19 mouse cellular contexts compared by ENCODE assay signal in genomic region chr1:155801014-155801991, GRCm38 (mm10). TPM values are rescaled to one million over a fixed set of nuclear protein-coding genes. Genes with fewer than 3 reads are reported as not detected.
DNase-seq lines count a peak whose midpoint lies in the region; ATAC-seq and TF ChIP-seq lines count a peak whose summit lies in the region.
"Had no signal": no experiment of that assay in that cellular context is flagged by ENCODE, and none has a peak within 500 bp of the region (broad histone marks: within the 10 kb centered on the region; RNA-seq: fewer than 3 reads in every experiment).

No protein-coding gene starts in this region.

- no peak overlapping the region for H3K4me2 ChIP-seq in hindbrain, postnatal 0 days (ENCODE audit: low read depth, low read length)
- H3K4me2 ChIP-seq in hindbrain, embryonic 13.5 days: no peak overlapping the region
- H3K4me2 ChIP-seq in intestine, embryonic 16.5 days (ENCODE audit: low read depth, low read length): no peak overlapping the region
- H3K4me2 ChIP-seq: midbrain, embryonic 11.5 days had no signal

- H3K36me3 ChIP-seq in hindbrain, postnatal 0 days (ENCODE audit: insufficient read depth, low read length): peaks cover 5% of the 10 kb centered on the region; the same call in 1 of the 2 replicates
- H3K36me3 ChIP-seq in hindbrain, embryonic 13.5 days: peaks cover 29% of the 10 kb centered on the region
- H3K36me3 ChIP-seq in intestine, embryonic 16.5 days (ENCODE audit: control insufficient read depth, insufficient read depth, low read length): no peaks in the 10 kb centered on the region; the same call in 1 of the 2 replicates
- peaks cover 34% of the 10 kb centered on the region for H3K36me3 ChIP-seq in embryonic facial prominence, embryonic 10.5 days (replicated peaks)
- H3K36me3 ChIP-seq: G1E had no signal

- H3K9ac ChIP-seq in hindbrain, postnatal 0 days (replicated peaks; ENCODE audit: low read length): no peak overlapping the region
- no peak overlapping the region for H3K9ac ChIP-seq in hindbrain, embryonic 13.5 days
- H3K9ac ChIP-seq in intestine, embryonic 16.5 days (ENCODE audit: low read depth, low read length): no peak overlapping the region
- H3K9ac ChIP-seq: liver, embryonic 14.5 days had no signal

- H3K27ac ChIP-seq in hindbrain, postnatal 0 days: no peak overlapping the region
- no peak overlapping the region; the same call in 1 of the 2 replicates for H3K27ac ChIP-seq in hindbrain, embryonic 13.5 days
- peak overlapping the region; percentile 41; the same call in 1 of the 2 replicates for H3K27ac ChIP-seq in intestine, embryonic 16.5 days (ENCODE audit: low read length)
- no peak overlapping the region for H3K27ac ChIP-seq in embryonic facial prominence, embryonic 10.5 days (replicated peaks)
- H3K27ac ChIP-seq: forebrain, embryonic 10.5 days; heart, embryonic 10.5 days; liver, embryonic 14.5 days had no signal

- DNase-seq in hindbrain, postnatal 0 days (ENCODE audit: low spot score): peak; percentile 11
- peak; percentile 91 for DNase-seq in brain, adult 2 months (ENCODE audit: low read depth, low spot score)
- DNase-seq in cerebellum, adult 9-10 months: peak; percentile 87
- no peak for DNase-seq in adrenal gland, adult (ENCODE audit: inconsistent age in 2 of 2, low spot score in 1 of 2)
- DNase-seq in embryonic facial prominence, embryonic 10.5 days (ENCODE audit: low spot score): no peak
- DNase-seq: adrenal gland, postnatal 14 days; B cell, adult 2 months; heart, postnatal 36 days; kidney, adult 18-20 months; right cerebral cortex, postnatal 14 days had no signal

- no peaks in the 10 kb centered on the region for H3K27me3 ChIP-seq in hindbrain, postnatal 0 days (ENCODE audit: insufficient read depth, low read length)
- no peaks in the 10 kb centered on the region for H3K27me3 ChIP-seq in hindbrain, embryonic 13.5 days
- no peaks in the 10 kb centered on the region for H3K27me3 ChIP-seq in intestine, embryonic 16.5 days (replicated peaks; ENCODE audit: control insufficient read depth, insufficient read depth, low read length)
- no peaks in the 10 kb centered on the region for H3K27me3 ChIP-seq in embryonic facial prominence, embryonic 10.5 days (replicated peaks; ENCODE audit: low read depth, poor library complexity, severe bottlenecking)

- 0 out of 2 replicates have a peak, but pooled peaks have one; percentile 19 for ATAC-seq in hindbrain, postnatal 0 days
- ATAC-seq in hindbrain, embryonic 13.5 days (ENCODE audit: low FRiP score): no peak
- ATAC-seq in intestine, embryonic 16.5 days: peak; percentile 83

- 66% methylated on average over 11 of the region's 11 CpGs for WGBS in hindbrain, postnatal 0 days
- 86% methylated on average over 11 of the region's 11 CpGs for WGBS in hindbrain, embryonic 13.5 days
- 69% methylated on average over 11 of the region's 11 CpGs for WGBS in intestine, embryonic 16.5 days
- 91% methylated on average over 11 of the region's 11 CpGs for WGBS in embryonic facial prominence, embryonic 10.5 days

- H3K4me3 ChIP-seq in hindbrain, postnatal 0 days (ENCODE audit: low read length): no peak overlapping the region
- no peak overlapping the region for H3K4me3 ChIP-seq in hindbrain, embryonic 13.5 days
- H3K4me3 ChIP-seq in intestine, embryonic 16.5 days (ENCODE audit: low read length): no peak overlapping the region
- H3K4me3 ChIP-seq in embryonic facial prominence, embryonic 10.5 days: no peak overlapping the region
- H3K4me3 ChIP-seq: forebrain, embryonic 10.5 days; heart, embryonic 10.5 days; myocyte had no signal

- H3K9me3 ChIP-seq in hindbrain, postnatal 0 days (ENCODE audit: low read length): no peaks in the 10 kb centered on the region
- no peaks in the 10 kb centered on the region for H3K9me3 ChIP-seq in hindbrain, embryonic 13.5 days
- H3K9me3 ChIP-seq in intestine, embryonic 16.5 days (ENCODE audit: control insufficient read depth, low read length): no peaks in the 10 kb centered on the region
- H3K9me3 ChIP-seq in embryonic facial prominence, embryonic 10.5 days: no peaks in the 10 kb centered on the region
- H3K9me3 ChIP-seq: forebrain, embryonic 10.5 days; G1E; heart, embryonic 10.5 days had no signal

- H3K4me1 ChIP-seq in hindbrain, postnatal 0 days (ENCODE audit: insufficient read depth, low read length): peaks cover 4% of the 10 kb centered on the region; the same call in 1 of the 2 replicates
- peaks cover 4% of the 10 kb centered on the region; the same call in 1 of the 2 replicates for H3K4me1 ChIP-seq in hindbrain, embryonic 13.5 days (replicated peaks)
- peaks cover 10% of the 10 kb centered on the region for H3K4me1 ChIP-seq in intestine, embryonic 16.5 days (ENCODE audit: control insufficient read depth, insufficient read depth, low read length)
- H3K4me1 ChIP-seq in embryonic facial prominence, embryonic 10.5 days: no peaks in the 10 kb centered on the region

- TF ChIP-seq CTCF in hindbrain, postnatal 0 days (IDR thresholded peaks at IDR 0.05; ENCODE audit: low read depth): peak; percentile 19; the same call in 1 of the 2 replicates

RNA-seq across cellular contexts. Expression of gene Qsox1, which starts 11.4 kb away (rescaled TPM):
- 37.7 and 42.8 TPM in 2 replicates for total RNA-seq in hindbrain, postnatal 0 days (2014; rRNA removed)
- 25.2 and 26.2 TPM in 2 replicates for polyA plus RNA-seq in hindbrain, postnatal 0 days (2015; fragmentation: Nextera tagmentation; extraction: Ambion mirVana)
- polyA plus RNA-seq in hindbrain, embryonic 13.5 days (2015; fragmentation: Nextera tagmentation; extraction: Ambion mirVana): 25.3 and 27.5 TPM in 2 replicates
- polyA plus RNA-seq in intestine, embryonic 16.5 days (2015; fragmentation: Nextera tagmentation; extraction: Ambion mirVana): 48.6 and 49.9 TPM in 2 replicates
- polyA plus RNA-seq in embryonic facial prominence, embryonic 10.5 days (2016; fragmentation: Nextera tagmentation; extraction: Ambion mirVana): 14.8 and 14.9 TPM in 2 replicates

RNA-seq across cellular contexts. Expression of gene Lhx4, which starts 49.8 kb away (rescaled TPM):
- total RNA-seq in hindbrain, postnatal 0 days (2014; rRNA removed): 2.2 and 4.3 TPM in 2 replicates
- polyA plus RNA-seq in hindbrain, postnatal 0 days (2015; fragmentation: Nextera tagmentation; extraction: Ambion mirVana): 1.6 and 1.8 TPM in 2 replicates
- polyA plus RNA-seq in hindbrain, embryonic 13.5 days (2015; fragmentation: Nextera tagmentation; extraction: Ambion mirVana): 6.4 and 9.3 TPM in 2 replicates
- polyA plus RNA-seq in intestine, embryonic 16.5 days (2015; fragmentation: Nextera tagmentation; extraction: Ambion mirVana): 0.10 TPM in 1 of 2 replicates, not detected in the other
- polyA plus RNA-seq in embryonic facial prominence, embryonic 10.5 days (2016; fragmentation: Nextera tagmentation; extraction: Ambion mirVana): 1.1 and 2.5 TPM in 2 replicates
- total RNA-seq: adrenal gland, postnatal 14 days; heart, postnatal 36 days; left cerebral cortex, postnatal 36 days had no signal
- polyA plus RNA-seq: forebrain, embryonic 10.5 days; G1E; heart, embryonic 10.5 days; liver, embryonic 14.5 days had no signal

Comparison
In these comparisons a context has a peak if more than half of its experiments do, and no peak if none do; other contexts are left out.
1. DNase-seq: peak in hindbrain, postnatal 0 days (single experiment), brain, adult 2 months (single experiment) and cerebellum, adult 9-10 months (single experiment); none in adrenal gland, adult (0 of 2) and embryonic facial prominence, embryonic 10.5 days (single experiment).